Mouse (Mus musculus) adrenal gland, postnatal 36 days (tissue): ENCODE results near the gene Cpa4. TPM values are rescaled to one million over a fixed set of nuclear protein-coding genes. Genes with fewer than 3 reads are reported as not detected.

ENCODE experiments used
- DNase-seq, 2 experiments: peaks; one replicate each; pipeline ENCODE4 v3.0.0; 2021; ENCODE audit warnings: mixed read lengths in 1 of 2
- total RNA-seq, 2 experiments: library from RNA; stranded (reverse); gene quantifications; 2 replicates each; pipeline ENCODE4 v1.2.3; 2021

Gene Cpa4
- total RNA-seq, 2 experiments from 2014 or later: 1.1 to 1.2 TPM

GRCm38 (mm10) chr6:30591851-30592404 lies 23.8 kb downstream of the Cpa4 start:
- DNase-seq: no peak

GRCm38 (mm10) chr6:30592417-30592974 lies 24.3 kb downstream of the Cpa4 start:
- DNase-seq: no peak

- DNase-seq: no peak
These were observed 26.2 kb downstream of the Cpa4 start for GRCm38 (mm10) chr6:30594364-30594763.

- DNase-seq: no peak
These were observed 28.2 kb downstream of the Cpa4 start for GRCm38 (mm10) chr6:30596230-30596898.

- DNase-seq: peak in 1 of 2 experiments; percentile 20
These were observed 31.9 kb downstream of the Cpa4 start for GRCm38 (mm10) chr6:30600033-30600432.

- no peak for DNase-seq
These were observed 32.8 kb downstream of the Cpa4 start for GRCm38 (mm10) chr6:30600995-30601394.

GRCm38 (mm10) chr6:30604342-30604867 lies 36.2 kb downstream of the Cpa4 start:
- DNase-seq: no peak

DNA sequence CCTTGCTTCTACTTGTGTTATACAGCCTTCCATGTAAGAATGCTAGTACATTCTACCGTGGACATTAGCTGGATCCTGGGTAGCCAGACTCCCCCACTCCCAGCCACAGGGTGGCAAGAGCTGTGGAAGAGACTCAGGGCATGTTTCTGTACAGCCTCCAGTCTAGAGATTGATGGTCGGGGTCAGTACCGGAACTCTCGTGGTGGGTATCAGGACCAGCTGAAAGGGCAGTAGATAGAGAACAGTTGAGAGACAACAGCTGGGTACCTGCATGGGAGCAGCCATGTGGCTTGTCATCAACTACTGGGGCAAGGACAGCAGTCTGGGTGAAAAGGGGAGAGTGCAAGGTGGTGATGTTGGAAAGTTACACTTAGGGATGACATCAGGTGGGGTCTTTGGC lies 36.9 kb downstream of the Cpa4 start:
- no peak for DNase-seq

DNA sequence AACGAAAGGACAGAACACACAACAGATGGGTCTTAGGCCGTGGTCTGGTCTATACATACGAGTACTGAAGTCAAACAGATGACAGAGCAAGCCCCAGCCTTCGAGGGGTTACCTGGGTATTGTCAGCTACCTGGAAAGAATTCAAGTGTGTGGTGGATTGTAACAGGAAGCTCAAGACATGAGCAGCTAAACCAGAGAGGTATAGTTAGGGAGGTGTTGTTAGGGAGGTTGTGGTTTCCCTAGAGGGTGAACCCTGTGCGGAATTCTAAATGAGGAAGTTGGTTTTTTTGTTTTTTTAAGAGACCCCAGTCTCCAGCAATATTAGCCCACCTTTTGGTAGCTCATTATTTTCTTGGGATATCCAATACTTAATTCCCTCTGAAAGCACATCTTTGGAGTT lies 37.5 kb downstream of the Cpa4 start:
- no peak for DNase-seq

- DNase-seq: no peak
These were observed 42.5 kb downstream of the Cpa4 start, which contains the start of gene Cpa5 for GRCm38 (mm10) chr6:30610710-30611109. Cpa5 (plus strand) TSS chr6:30611010.

DNA sequence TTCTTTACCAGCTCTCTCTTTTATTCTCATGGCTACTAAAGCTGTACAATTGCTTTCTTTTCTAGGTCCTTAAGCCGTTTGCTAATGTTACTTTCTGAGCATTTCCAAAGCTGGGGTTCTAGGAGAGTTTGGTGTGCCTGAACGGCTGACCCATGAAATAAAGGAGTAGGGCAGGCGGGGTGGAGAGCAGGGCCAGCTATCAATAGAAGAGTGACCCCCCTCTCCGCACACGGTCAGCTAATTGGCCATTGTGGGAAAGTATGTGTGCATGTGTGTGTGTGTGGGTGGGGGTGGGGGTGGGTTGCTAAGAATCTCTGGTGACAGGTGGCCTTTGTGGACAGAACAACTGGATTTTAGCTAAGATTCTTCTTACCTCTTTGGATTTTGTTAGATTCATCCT lies 43.0 kb downstream of the Cpa4 start:
- DNase-seq: no peak

DNA sequence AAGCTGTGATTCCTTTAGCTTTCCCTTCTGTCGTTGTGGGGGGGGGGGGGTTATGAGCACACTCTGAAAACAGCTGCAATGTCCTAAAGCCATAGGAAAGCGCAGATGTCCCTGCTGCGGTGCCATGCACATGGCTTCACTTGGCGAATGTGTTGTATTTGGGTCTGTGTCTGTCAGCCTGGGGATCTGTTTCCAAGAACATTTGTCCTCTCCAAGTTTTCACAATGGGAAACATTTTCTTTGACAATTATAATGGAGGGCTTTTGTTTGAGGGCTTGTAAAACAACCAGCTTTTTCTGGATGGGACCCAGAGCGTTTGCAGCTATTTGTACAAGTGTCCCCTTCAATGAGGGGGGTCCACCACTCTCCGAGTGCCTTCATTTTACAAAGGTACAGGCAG lies 46.1 kb downstream of the Cpa4 start:
- DNase-seq: no peak

- no peak for DNase-seq
These were observed 47.6 kb downstream of the Cpa4 start for GRCm38 (mm10) chr6:30615741-30616140.

DNA sequence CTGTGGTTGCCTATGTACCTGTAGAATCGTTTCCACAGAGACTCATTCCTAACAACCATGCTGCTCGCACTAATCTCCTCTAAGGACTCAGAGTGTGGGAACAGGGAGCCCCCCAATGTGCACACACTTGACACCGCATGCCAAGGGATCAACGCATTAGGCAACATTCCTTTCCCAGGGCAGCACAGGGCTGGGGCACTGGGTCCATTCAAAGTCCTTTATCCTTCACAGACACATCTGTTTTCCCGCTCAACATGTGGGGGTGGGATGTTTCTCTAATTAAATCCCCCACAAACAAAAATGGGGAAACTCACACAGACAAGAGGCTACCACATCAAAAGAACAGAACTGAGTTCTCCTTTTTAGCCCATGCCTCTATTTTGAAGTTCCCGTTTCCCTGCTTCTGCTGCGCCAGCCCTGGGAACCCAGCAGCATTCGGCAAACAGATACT lies 48.3 kb downstream of the Cpa4 start:
- no peak for DNase-seq

DNA sequence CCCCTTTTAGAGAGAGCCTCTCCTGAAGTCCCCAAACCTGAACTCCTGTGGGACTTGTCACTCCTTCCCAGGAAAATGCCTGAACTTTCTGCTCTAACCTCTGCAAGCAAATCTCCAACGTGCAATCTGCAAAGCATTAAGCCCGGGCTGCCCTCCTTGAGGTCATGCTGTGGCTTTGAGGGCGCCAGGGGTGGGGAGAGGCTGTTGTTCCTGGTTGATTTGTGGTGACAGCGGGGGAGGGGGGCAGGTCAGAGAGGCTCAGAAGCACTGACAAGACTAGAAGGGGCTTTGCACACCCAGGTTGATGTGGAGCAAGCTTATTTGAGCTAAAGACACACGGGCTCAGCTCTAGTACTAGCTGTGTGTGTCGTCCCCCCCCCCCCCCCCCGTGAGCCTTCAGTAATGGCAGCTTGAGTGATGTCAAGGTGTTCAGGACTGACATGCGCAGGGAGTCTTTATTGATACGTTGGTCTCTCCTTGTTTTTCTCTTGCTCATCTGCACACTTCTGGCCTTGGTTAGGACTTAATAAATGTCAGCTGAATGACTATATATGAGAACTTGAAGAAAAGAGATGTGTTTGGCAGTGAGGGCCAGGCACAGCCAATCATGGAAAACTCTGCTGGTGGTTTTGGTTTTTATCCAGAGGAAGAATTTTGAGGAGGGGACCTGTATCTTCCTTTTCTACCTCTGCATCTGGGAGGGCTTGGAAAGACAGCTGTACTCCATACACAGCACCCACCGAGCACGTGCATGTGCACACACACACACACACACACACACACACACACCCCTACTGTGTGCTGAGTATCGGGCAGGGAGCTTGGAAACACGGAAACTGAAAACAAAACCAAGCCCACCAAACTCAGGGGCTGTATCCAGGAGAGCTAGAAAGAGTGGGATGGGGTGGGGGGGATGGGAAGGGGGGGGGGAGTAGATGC lies 49.1 kb downstream of the Cpa4 start:
- peak; percentile 56 to 72 for DNase-seq

- no peak for DNase-seq
These were observed 49.9 kb downstream of the Cpa4 start for GRCm38 (mm10) chr6:30617959-30618590.

DNA sequence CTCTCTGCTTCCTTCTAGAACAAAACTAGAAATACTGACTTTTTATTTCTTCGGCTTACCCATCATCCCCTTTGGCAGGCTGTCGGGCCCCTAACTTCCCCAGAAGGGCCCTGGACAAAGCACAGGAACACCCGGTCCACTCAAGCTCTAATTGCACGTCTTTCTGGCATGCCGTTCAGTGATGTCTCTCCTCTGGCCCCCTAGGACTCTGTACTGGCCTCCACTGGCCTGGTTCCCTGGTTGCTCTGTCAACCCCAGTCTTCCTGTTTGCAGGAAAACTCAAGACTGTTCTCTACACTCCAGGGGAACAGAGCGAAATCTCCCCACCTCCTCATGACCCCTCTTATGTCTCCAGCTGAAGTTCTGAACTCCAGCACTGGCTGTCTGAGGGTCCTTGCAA lies 50.6 kb downstream of the Cpa4 start:
- no peak for DNase-seq

DNA sequence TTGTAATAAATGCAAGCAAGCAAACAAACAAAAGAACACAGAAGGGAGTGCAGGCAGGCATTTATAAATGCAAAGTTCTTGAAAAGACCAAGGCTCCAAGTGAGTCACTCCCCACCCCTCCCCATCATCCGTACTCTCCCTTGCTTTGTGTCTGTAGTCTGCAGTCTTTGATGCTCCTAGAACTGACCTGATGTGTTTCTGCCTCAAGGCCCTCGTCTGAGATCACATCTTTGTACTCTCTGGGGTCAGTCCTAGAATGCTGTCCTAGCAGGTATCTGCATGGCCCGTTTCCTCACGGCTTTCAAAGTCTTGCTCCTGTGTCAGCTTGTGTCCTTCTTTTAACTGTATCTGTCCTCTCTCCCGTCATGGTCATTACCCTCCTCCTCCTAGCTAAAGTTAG lies 51.4 kb downstream of the Cpa4 start:
- DNase-seq: peak; percentile 31 to 48

GRCm38 (mm10) chr6:30620591-30620990 lies 52.4 kb downstream of the Cpa4 start:
- DNase-seq: no peak

DNA sequence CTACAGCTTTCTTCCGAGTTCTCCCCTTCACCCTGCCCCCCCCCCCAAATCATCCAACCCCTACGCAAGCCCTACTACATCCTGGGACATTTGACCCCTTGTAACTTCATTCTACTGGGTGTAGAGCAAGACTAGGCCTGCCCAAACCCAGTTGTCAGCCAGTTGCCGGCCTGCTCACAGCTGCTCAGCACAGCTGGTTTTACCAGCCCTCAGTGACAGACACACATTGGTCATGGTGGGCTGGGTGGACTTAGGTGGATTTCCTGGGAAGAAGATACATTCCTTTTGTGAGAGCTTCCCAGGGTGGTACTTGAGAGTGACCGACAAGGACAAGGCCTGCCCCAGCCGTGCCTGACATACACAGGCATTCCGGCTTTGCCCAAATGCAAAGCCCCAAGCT lies 52.8 kb downstream of the Cpa4 start:
- no peak for DNase-seq

DNA sequence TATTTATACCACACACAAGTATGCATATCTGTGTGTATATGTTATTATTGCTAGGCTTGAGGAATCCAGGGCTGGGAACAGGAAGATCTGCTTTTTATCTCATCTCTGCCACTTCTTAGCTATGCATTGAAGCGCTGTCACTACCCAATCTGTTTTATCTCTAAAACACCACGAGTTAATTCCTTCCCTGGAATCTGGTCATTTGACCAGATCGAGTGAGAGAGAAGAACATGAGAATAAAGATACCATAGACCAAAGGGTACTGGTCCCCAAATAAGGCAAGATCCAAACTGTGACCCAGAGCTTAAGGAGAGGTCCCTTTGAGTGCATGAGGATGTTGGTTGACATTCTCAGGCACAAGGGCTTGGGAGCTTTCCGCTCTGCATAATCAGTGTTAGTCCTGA lies 53.8 kb downstream of the Cpa4 start:
- no peak for DNase-seq

GRCm38 (mm10) chr6:30624763-30625162 lies 56.6 kb downstream of the Cpa4 start:
- no peak for DNase-seq
